9 mouse cellular contexts compared by ENCODE assay signal in genomic region chr1:74249331-74249980, GRCm38 (mm10). TPM values are rescaled to one million over a fixed set of nuclear protein-coding genes. Genes with fewer than 3 reads are reported as not detected.
A peak's percentile ranks its signal among the peaks of the same experiment; 100 is the strongest.
DNase-seq lines count a peak whose midpoint lies in the region; ATAC-seq and TF ChIP-seq lines count a peak whose summit lies in the region.
"Had no signal": no experiment of that assay in that cellular context is flagged by ENCODE, and none has a peak within 500 bp of the region (broad histone marks: within the 10 kb centered on the region; RNA-seq: fewer than 3 reads in every experiment).

No protein-coding gene starts in this region.

- peak overlapping the region; percentile 78 for H3K27ac ChIP-seq in intestine, embryonic 14.5 days (ENCODE audit: low read depth)
- H3K27ac ChIP-seq in liver, embryonic 14.5 days = peak overlapping the region; percentile 1

- peaks cover 41% of the 10 kb centered on the region for H3K79me3 ChIP-seq in C2C12 (ENCODE audit: low read depth)

- peaks cover 31% of the 10 kb centered on the region for H3K4me1 ChIP-seq in G1E (ENCODE audit: insufficient read depth, low read depth, low read length)
- peaks cover 4% of the 10 kb centered on the region for H3K4me1 ChIP-seq in intestine, embryonic 14.5 days (replicated peaks; ENCODE audit: control insufficient read depth, insufficient read depth, low read length)
- H3K4me1 ChIP-seq in liver, embryonic 14.5 days (replicated peaks; ENCODE audit: control insufficient read depth in 2 of 2, insufficient read depth in 2 of 2, low read length in 1 of 2) = peaks cover 0 to 16% of the 10 kb centered on the region in 2 experiments; a peak in 3 of 4 replicates

- no peak overlapping the region for H3K4me2 ChIP-seq in intestine, embryonic 14.5 days (ENCODE audit: low read length)
- H3K4me2 ChIP-seq in liver, embryonic 14.5 days (ENCODE audit: low read depth) = peak overlapping the region; percentile 11

- no peak for ATAC-seq in G1E (ENCODE audit: extremely low read depth, insufficient number of reproducible peaks, low FRiP score, poor library complexity, severe bottlenecking)
- 0 out of 2 replicates have a peak, but pooled peaks have one; percentile 40 for ATAC-seq in intestine, embryonic 14.5 days (replicated peaks; ENCODE audit: low FRiP score, low TSS enrichment, low read depth)
- peak; percentile 65 for ATAC-seq in liver, embryonic 14.5 days (ENCODE audit: insufficient read depth)
- no peak for ATAC-seq in CD4-positive, CD25-positive, alpha-beta regulatory T cell, adult 4 months
- no peak for ATAC-seq in monocyte, adult 5-6 weeks (replicated peaks; ENCODE audit: insufficient number of reproducible peaks, low FRiP score, low TSS enrichment, poor library complexity, severe bottlenecking)
- no peak for ATAC-seq in cerebellum, adult (ENCODE audit: insufficient number of reproducible peaks, low FRiP score, low TSS enrichment)

- H3K36me3 ChIP-seq in C2C12 (ENCODE audit: control insufficient read depth, insufficient read depth) (peaks cover 74% of the 10 kb centered on the region), G1E (replicated peaks) (peaks cover 94% of the 10 kb centered on the region)
- peaks cover 77% of the 10 kb centered on the region for H3K36me3 ChIP-seq in intestine, embryonic 14.5 days (ENCODE audit: control insufficient read depth, insufficient read depth, low read length)
- H3K36me3 ChIP-seq in liver, embryonic 14.5 days (replicated peaks; ENCODE audit: control insufficient read depth, insufficient read depth, low read depth) = peaks cover 47% of the 10 kb centered on the region

- no peak for TF ChIP-seq CTCF in C2C12 (IDR thresholded peaks at IDR 0.05; ENCODE audit: control insufficient read depth, insufficient read depth, insufficient read length)
- no peak for TF ChIP-seq CTCF in G1E (IDR thresholded peaks at IDR 0.05; ENCODE audit: low read depth, low read length)
- TF ChIP-seq CTCF in liver, embryonic 14.5 days (IDR thresholded peaks at IDR 0.05; ENCODE audit: low read depth) = no peak

- H3K79me2 ChIP-seq in C2C12 (ENCODE audit: control insufficient read depth, insufficient read depth) = peaks cover 67% of the 10 kb centered on the region

- H3ac ChIP-seq in C2C12 (ENCODE audit: control insufficient read depth, insufficient read length, low read depth) = peak overlapping the region; percentile 40

- DNase-seq in G1E (ENCODE audit: low spot score) = no peak
- DNase-seq in intestine, embryonic 14.5 days (ENCODE audit: low spot score) = no peak
- no peak for DNase-seq in liver, embryonic 14.5 days (ENCODE audit: low read depth in 3 of 3, low spot score in 3 of 3)

- H3K4me3 ChIP-seq in C2C12 (ENCODE audit: insufficient read depth, poor library complexity, severe bottlenecking) (no peak overlapping the region), G1E (ENCODE audit: low read depth, low read length) (0 out of 2 replicates have a peak overlapping the region, but pooled peaks have one; percentile 11)
- H3K4me3 ChIP-seq in intestine, embryonic 14.5 days (ENCODE audit: low read depth, low read length) = no peak overlapping the region
- no peak overlapping the region for H3K4me3 ChIP-seq in liver, embryonic 14.5 days (ENCODE audit: insufficient read depth in 1 of 2, low read depth in 2 of 2, low read length in 2 of 2)

- no peak for TF ChIP-seq EP300 in liver, embryonic 14.5 days (IDR thresholded peaks at IDR 0.05; ENCODE audit: low read depth)

- H3K9me3 ChIP-seq in G1E (replicated peaks) = no peaks in the 10 kb centered on the region
- H3K9me3 ChIP-seq in intestine, embryonic 14.5 days (ENCODE audit: control insufficient read depth, low read length) = no peaks in the 10 kb centered on the region
- H3K9me3 ChIP-seq in liver, embryonic 14.5 days (ENCODE audit: control insufficient read depth, low read length) = no peaks in the 10 kb centered on the region

- 67% methylated on average over 5 of the region's 5 CpGs for WGBS in intestine, embryonic 14.5 days
- WGBS in liver, embryonic 14.5 days (ENCODE audit: insufficient replicate concordance) = 40% methylated on average over 5 of the region's 5 CpGs

- H3K9ac ChIP-seq in intestine, embryonic 14.5 days (ENCODE audit: low read length) = no peak overlapping the region
- no peak overlapping the region for H3K9ac ChIP-seq in liver, embryonic 14.5 days (replicated peaks)

- H3K27me3 ChIP-seq in C2C12 (ENCODE audit: control insufficient read depth, insufficient read depth, insufficient read length) (no peaks in the 10 kb centered on the region), G1E (ENCODE audit: insufficient read depth, low read length) (no peaks in the 10 kb centered on the region)
- H3K27me3 ChIP-seq in intestine, embryonic 14.5 days (replicated peaks; ENCODE audit: control insufficient read depth, insufficient read depth, low read length) = no peaks in the 10 kb centered on the region
- H3K27me3 ChIP-seq in liver, embryonic 14.5 days (ENCODE audit: control insufficient read depth, insufficient read depth, low read length) = no peaks in the 10 kb centered on the region

TF ChIP-seq in C2C12, 6 proteins besides CTCF, POLR2A, EP300 and RAD21:
- TF ChIP-seq FOSL1 (IDR thresholded peaks at IDR 0.05; ENCODE audit: insufficient read depth, low read length, poor library complexity, severe bottlenecking) = no peak
- no peak for TF ChIP-seq MAX (IDR thresholded peaks at IDR 0.05)
- TF ChIP-seq MYOG (IDR thresholded peaks at IDR 0.05; ENCODE audit: control insufficient read depth, extremely low read depth, insufficient read length) = no peak
- no peak for TF ChIP-seq CEBPB (IDR thresholded peaks at IDR 0.05; ENCODE audit: low read depth)
- TF ChIP-seq MYOD1 (IDR thresholded peaks at IDR 0.05; ENCODE audit: control insufficient read depth, insufficient read length, low read depth) = no peak
- TF ChIP-seq USF1 (IDR thresholded peaks at IDR 0.05; ENCODE audit: low read depth) = no peak

RNA-seq across cellular contexts. Expression of gene Arpc2, which starts 13.6 kb away (rescaled TPM):
- polyA plus RNA-seq in C2C12 (2012; fragmentation: generic; extraction: Trizol) (281 TPM), G1E (2012) (746 and 964 TPM in 2 replicates)
- total RNA-seq in G1E (2014; fragmentation: Nextera tagmentation) (876 and 934 TPM in 2 replicates), G1E (2017) (647 and 716 TPM in 2 replicates)
- polyA plus RNA-seq in intestine, embryonic 14.5 days (2014; fragmentation: Nextera tagmentation; extraction: Ambion mirVana) = 436 and 457 TPM in 2 replicates
- polyA plus RNA-seq in liver, embryonic 14.5 days (2012; rRNA removed) = 58.8 and 95.3 TPM in 2 replicates
- 157 and 160 TPM in 2 replicates for polyA plus RNA-seq in liver, embryonic 14.5 days (2014; fragmentation: Nextera tagmentation; extraction: Ambion mirVana)
- polyA plus RNA-seq in CD4-positive, CD25-positive, alpha-beta regulatory T cell, adult 4 months (2017; shearing (Covaris generic)) = 100 to 1,000 TPM; 614 to 635 TPM
- total RNA-seq in monocyte, adult 5-6 weeks (2017) = 755 to 1,060 TPM (median 1,019 TPM) in 3 replicates

RNA-seq across cellular contexts. Expression of gene Gpbar1, which starts 28.9 kb away (rescaled TPM):
- polyA plus RNA-seq in C2C12 (2012; fragmentation: generic; extraction: Trizol) (not detected), G1E (2012) (not detected in 2 replicates)
- total RNA-seq in G1E (2014; fragmentation: Nextera tagmentation) (not detected in 2 replicates), G1E (2017) (0.11 TPM in 1 of 2 replicates, not detected in the other)
- polyA plus RNA-seq in intestine, embryonic 14.5 days (2014; fragmentation: Nextera tagmentation; extraction: Ambion mirVana) = 9.1 and 10.7 TPM in 2 replicates
- polyA plus RNA-seq in liver, embryonic 14.5 days (2012; rRNA removed) = 0.57 and 1.0 TPM in 2 replicates
- 0.56 and 1.1 TPM in 2 replicates for polyA plus RNA-seq in liver, embryonic 14.5 days (2014; fragmentation: Nextera tagmentation; extraction: Ambion mirVana)
- 1 to 10 TPM in 1 of 2 experiments, not detected in 1; 1.1 TPM for polyA plus RNA-seq in CD4-positive, CD25-positive, alpha-beta regulatory T cell, adult 4 months (2017; shearing (Covaris generic))
- not detected in 3 replicates for total RNA-seq in monocyte, adult 5-6 weeks (2017)
- total RNA-seq: adrenal gland, postnatal 14 days; gastrocnemius, postnatal 4 days had no signal

RNA-seq across cellular contexts. Expression of gene Aamp, which starts 35.1 kb away (rescaled TPM):
- polyA plus RNA-seq in C2C12 (2012; fragmentation: generic; extraction: Trizol) (123 TPM), G1E (2012) (250 and 265 TPM in 2 replicates)
- total RNA-seq in G1E (2014; fragmentation: Nextera tagmentation) (54.8 and 63.5 TPM in 2 replicates), G1E (2017) (127 and 129 TPM in 2 replicates)
- polyA plus RNA-seq in intestine, embryonic 14.5 days (2014; fragmentation: Nextera tagmentation; extraction: Ambion mirVana) = 252 and 269 TPM in 2 replicates
- 47.3 and 55.8 TPM in 2 replicates for polyA plus RNA-seq in liver, embryonic 14.5 days (2012; rRNA removed)
- polyA plus RNA-seq in liver, embryonic 14.5 days (2014; fragmentation: Nextera tagmentation; extraction: Ambion mirVana) = 84.4 and 89.0 TPM in 2 replicates
- polyA plus RNA-seq in CD4-positive, CD25-positive, alpha-beta regulatory T cell, adult 4 months (2017; shearing (Covaris generic)) = 100 to 1,000 TPM; 205 to 288 TPM
- total RNA-seq in monocyte, adult 5-6 weeks (2017) = 105 to 159 TPM (median 131 TPM) in 3 replicates

RNA-seq across cellular contexts. Expression of gene Pnkd, which starts 35.3 kb away (rescaled TPM):
- polyA plus RNA-seq in C2C12 (2012; fragmentation: generic; extraction: Trizol) (68.0 TPM), G1E (2012) (186 and 219 TPM in 2 replicates)
- total RNA-seq in G1E (2014; fragmentation: Nextera tagmentation) (27.7 and 58.4 TPM in 2 replicates), G1E (2017) (30.5 and 37.9 TPM in 2 replicates)
- 139 and 142 TPM in 2 replicates for polyA plus RNA-seq in intestine, embryonic 14.5 days (2014; fragmentation: Nextera tagmentation; extraction: Ambion mirVana)
- 16.8 and 17.8 TPM in 2 replicates for polyA plus RNA-seq in liver, embryonic 14.5 days (2012; rRNA removed)
- 42.1 and 42.6 TPM in 2 replicates for polyA plus RNA-seq in liver, embryonic 14.5 days (2014; fragmentation: Nextera tagmentation; extraction: Ambion mirVana)
- 10 to 100 TPM; 78.8 to 83.8 TPM for polyA plus RNA-seq in CD4-positive, CD25-positive, alpha-beta regulatory T cell, adult 4 months (2017; shearing (Covaris generic))
- 14.7 to 18.6 TPM (median 17.1 TPM) in 3 replicates for total RNA-seq in monocyte, adult 5-6 weeks (2017)

RNA-seq across cellular contexts. Expression of gene Cxcr1, which starts 55.0 kb away (rescaled TPM):
- not detected for polyA plus RNA-seq in C2C12 (2012; fragmentation: generic; extraction: Trizol)
- total RNA-seq in G1E (2014; fragmentation: Nextera tagmentation) = not detected in 2 replicates
- total RNA-seq in G1E (2017) = 0.23 and 0.71 TPM in 2 replicates
- not detected in 2 replicates for polyA plus RNA-seq in G1E (2012)
- not detected in 2 replicates for polyA plus RNA-seq in intestine, embryonic 14.5 days (2014; fragmentation: Nextera tagmentation; extraction: Ambion mirVana)
- not detected in 2 replicates for polyA plus RNA-seq in liver, embryonic 14.5 days (2012; rRNA removed)
- polyA plus RNA-seq in liver, embryonic 14.5 days (2014; fragmentation: Nextera tagmentation; extraction: Ambion mirVana) = not detected in 2 replicates
- not detected for polyA plus RNA-seq in CD4-positive, CD25-positive, alpha-beta regulatory T cell, adult 4 months (2017; shearing (Covaris generic))
- total RNA-seq in monocyte, adult 5-6 weeks (2017) = not detected in 3 replicates
- total RNA-seq: adrenal gland, postnatal 14 days; gastrocnemius, postnatal 4 days had no signal

Comparison
In these comparisons a context has a peak if more than half of its experiments do, and no peak if none do; other contexts are left out.
1. ATAC-seq: peak in intestine, embryonic 14.5 days (single experiment) and liver, embryonic 14.5 days (single experiment); none in G1E (single experiment), CD4-positive, CD25-positive, alpha-beta regulatory T cell, adult 4 months (single experiment), monocyte, adult 5-6 weeks (single experiment) and cerebellum, adult (single experiment).